ENCODE assay signal across 32 mouse cellular contexts in genomic region chr3:14895333-14895732, GRCm38 (mm10). TPM values are rescaled to one million over a fixed set of nuclear protein-coding genes. Genes with fewer than 3 reads are reported as not detected.
"Had no signal": no experiment of that assay in that cellular context is flagged by ENCODE, and none has a peak within 500 bp of the region (broad histone marks: within the 10 kb centered on the region; RNA-seq: fewer than 3 reads in every experiment).

No protein-coding gene starts in this region.

- H3K27me3 ChIP-seq: limb, embryonic 12.5 days; limb, embryonic 13.5 days; limb, embryonic 15.5 days; liver, embryonic 12.5 days; liver, embryonic 13.5 days; liver, embryonic 15.5 days; lung, embryonic 15.5 days; megakaryocyte, embryonic 14.5 days; midbrain, embryonic 12.5 days; midbrain, embryonic 13.5 days; midbrain, embryonic 15.5 days; neural tube, embryonic 12.5 days; neural tube, embryonic 13.5 days had no signal

- DNase-seq: left cerebral cortex, postnatal 4 days; liver; liver, embryonic 13.5 days; liver, postnatal 0 days; lung, adult 18-20 months; lung, adult 2 months; lung, embryonic 14.5 days; lung, postnatal 10 days; lung, postnatal 14 days; lung, postnatal 36 days; lung, postnatal 4 days; midbrain, embryonic 14.5 days had no signal

- H3K4me1 ChIP-seq: limb, embryonic 10.5 days; limb, embryonic 12.5 days; limb, embryonic 13.5 days; limb, embryonic 15.5 days; midbrain, embryonic 15.5 days; neural tube, embryonic 12.5 days; neural tube, embryonic 13.5 days had no signal

- H3K27ac ChIP-seq: limb, embryonic 10.5 days; limb, embryonic 12.5 days; limb, embryonic 13.5 days; limb, embryonic 15.5 days; liver, embryonic 14.5 days; lung, embryonic 15.5 days; macrophage; midbrain, embryonic 10.5 days; midbrain, embryonic 12.5 days; midbrain, embryonic 13.5 days; midbrain, embryonic 15.5 days; neural tube, embryonic 12.5 days; neural tube, embryonic 13.5 days had no signal

- ATAC-seq: liver, embryonic 12.5 days; liver, postnatal 0 days; lung, postnatal 0 days; midbrain, embryonic 13.5 days; midbrain, embryonic 15.5 days; midbrain, embryonic 16.5 days had no signal

- H3K4me3 ChIP-seq: limb, embryonic 10.5 days; limb, embryonic 12.5 days; limb, embryonic 13.5 days; limb, embryonic 15.5 days; liver, embryonic 12.5 days; liver, embryonic 13.5 days; liver, embryonic 15.5 days; lung, embryonic 15.5 days; megakaryocyte, embryonic 14.5 days; midbrain, embryonic 10.5 days; midbrain, embryonic 12.5 days; midbrain, embryonic 13.5 days; midbrain, embryonic 15.5 days; myocyte; neural tube, embryonic 12.5 days; neural tube, embryonic 13.5 days had no signal

- H3K36me3 ChIP-seq: limb, embryonic 10.5 days; limb, embryonic 12.5 days; limb, embryonic 13.5 days; limb, embryonic 15.5 days; midbrain, embryonic 10.5 days; midbrain, embryonic 12.5 days; midbrain, embryonic 13.5 days; midbrain, embryonic 15.5 days; neural tube, embryonic 12.5 days; neural tube, embryonic 13.5 days had no signal

RNA-seq across cellular contexts. Expression of gene Car3, which starts 32.0 kb away (rescaled TPM):
- total RNA-seq: monocyte, adult 5-6 weeks had no signal
- polyA plus RNA-seq: macrophage had no signal
